Mouse (Mus musculus) liver (tissue): ENCODE measurements around the gene Hydin.

ENCODE experiments used
- DNase-seq: peaks from one replicate; pipeline ENCODE4 v3.0.0-alpha.2; 2020; ENCODE audit warnings: mixed read lengths

Gene Hydin

DNA sequence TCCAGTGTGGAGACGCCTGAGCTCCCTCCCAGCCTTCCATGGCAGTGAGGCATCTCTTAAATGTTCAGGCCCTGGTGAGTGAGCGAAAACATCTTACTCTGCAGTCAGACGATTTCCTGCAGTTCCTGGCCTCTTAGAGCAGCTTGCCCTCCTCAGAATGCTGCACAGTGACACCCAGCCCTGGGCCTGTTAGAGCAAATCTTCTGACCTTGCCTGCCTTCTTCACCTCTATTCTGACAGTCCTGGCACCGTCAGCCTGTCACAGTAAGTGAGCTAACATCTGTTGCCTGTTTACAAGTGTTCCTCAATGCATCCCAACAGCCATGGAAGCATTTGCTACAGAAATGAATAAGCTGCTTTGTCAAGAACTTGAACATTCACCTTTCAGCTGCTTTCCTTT is 376.4 kb downstream of the Hydin start:
- DNase-seq = no peak

DNA sequence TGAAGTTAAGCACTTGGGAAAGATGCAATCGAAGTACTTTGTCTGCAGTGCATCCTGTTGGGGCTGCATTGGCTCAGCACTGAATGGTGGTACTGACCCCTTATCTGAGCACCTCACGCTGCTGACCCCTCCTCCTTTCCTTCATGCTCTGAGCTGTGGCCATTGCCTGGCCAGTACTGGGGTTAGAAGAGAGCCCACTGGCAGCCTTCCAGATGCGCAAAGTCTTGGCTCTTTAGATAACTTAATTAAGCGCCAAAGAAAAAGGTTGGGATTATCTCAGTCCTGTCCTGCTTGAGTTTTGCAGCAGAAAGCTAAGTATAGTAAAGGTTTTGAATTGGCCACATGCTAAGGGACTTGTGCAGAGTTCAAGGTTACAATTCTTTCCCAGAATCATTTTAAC is 377.6 kb downstream of the Hydin start:
- DNase-seq = no peak

DNA sequence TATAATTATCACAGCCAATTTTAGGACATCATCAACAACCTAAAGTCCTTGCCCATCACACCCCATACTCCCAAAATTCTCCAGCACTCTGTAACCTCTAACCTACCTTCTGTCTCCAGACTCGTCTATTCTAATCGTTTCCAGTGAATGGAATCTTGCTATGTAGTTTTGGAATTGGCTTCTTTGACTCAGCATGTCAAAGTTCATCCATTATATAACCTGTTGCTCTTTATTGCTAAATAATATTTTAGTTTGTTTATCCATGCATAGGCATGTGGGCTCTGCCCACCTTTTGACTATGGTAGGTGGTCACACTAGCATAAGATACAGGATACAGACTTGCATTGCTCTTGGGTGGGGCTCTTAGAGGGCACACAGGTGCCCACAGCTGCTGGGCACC is 378.1 kb downstream of the Hydin start:
- no peak for DNase-seq

DNA sequence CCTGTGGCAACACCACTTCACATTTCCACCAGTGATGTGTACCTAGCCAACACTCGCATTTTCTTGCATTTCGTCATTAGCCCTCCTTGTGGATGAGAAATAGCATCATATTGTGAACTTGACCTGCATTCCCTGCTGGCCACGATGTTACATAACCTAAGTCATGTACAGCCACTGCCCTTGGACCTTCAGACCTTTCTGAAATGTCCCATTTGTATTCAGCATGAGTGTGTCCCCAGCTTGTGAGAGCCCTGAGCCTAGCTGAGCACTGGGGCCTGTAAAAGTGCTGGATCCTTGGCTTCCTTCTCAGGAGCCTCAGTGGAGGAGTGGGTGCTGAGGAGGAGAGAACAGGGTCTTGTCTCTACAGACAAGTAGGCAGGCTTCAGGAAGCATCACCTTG is 378.6 kb downstream of the Hydin start:
- no peak for DNase-seq

DNA sequence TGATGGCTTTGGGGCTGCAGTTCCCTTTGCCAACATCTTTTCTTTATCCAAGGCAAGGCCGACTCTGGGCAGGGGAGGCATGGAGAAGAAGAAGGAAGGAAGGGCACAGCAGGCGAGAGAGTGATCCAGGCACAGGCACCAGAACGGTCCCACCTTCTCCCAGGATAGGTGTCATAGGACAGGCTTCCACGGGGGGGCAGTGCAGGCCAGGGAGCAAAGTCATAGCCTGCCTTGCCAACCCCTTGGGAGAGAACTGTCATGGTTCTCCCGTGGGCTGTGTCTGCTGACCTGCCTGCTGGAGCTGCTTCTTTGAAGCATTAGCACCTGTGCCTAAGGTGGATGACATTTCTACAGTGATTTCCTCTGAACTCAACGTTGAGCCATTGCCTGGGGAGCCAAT is 379.3 kb downstream of the Hydin start:
- DNase-seq = peak; percentile 54

DNA sequence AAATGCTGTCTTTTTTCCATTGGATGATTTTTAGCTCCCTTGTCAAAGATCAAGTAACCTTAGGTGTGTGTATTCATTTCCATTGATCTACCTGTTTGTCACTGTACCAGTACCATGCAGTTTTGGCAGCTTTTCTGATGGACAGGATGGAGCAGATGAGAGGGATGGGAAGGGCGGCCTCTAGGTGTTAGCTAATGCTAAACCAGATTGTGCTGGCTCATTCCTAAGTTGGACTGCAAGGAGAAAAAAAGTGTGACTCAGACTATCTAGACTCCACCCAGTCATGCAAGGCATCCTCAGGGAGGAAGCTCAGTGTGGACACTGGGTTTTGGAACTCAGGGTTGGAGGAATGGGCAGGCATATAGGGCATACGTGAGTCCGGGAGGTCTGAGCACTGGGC is 381.8 kb downstream of the Hydin start:
- no peak for DNase-seq

DNA sequence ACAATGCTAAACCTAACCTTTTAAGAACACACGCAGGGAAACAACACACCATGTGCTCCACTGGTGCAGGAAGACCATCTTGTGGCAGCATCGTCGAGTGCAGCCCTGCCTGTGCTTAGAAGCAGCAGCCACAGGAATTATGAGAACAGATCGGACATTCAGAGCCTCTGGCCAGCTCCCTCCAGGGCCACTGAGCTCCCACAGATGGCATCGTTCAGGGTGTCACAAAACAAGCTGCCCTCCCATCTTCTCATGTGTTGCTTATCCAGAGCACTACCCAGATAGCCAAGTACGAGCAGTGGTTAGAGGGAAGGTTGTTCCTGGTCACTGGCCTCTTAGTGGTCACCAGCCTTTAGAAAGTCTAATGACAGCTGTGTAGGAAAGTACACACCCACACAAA is 382.5 kb downstream of the Hydin start:
- no peak for DNase-seq

DNA sequence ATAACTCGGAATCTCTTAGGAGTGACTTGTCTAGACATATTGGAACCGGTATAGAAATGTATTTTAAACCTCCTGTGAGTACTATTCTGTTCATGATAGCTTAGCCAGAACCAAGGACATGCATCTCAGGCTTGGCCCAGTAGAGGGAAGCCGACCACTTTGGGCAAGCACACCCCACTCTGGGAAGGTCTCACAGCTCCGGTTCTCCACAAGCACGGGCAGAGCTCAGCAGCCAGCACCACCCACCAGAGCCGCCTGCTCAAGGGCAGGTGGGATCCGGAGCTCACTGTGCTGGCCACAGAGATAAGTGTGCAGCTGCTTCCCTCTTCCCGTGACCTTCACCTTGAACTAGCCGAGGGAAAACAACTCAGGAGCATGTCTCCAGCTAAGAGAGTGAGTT is 384.1 kb downstream of the Hydin start:
- DNase-seq = no peak

DNA sequence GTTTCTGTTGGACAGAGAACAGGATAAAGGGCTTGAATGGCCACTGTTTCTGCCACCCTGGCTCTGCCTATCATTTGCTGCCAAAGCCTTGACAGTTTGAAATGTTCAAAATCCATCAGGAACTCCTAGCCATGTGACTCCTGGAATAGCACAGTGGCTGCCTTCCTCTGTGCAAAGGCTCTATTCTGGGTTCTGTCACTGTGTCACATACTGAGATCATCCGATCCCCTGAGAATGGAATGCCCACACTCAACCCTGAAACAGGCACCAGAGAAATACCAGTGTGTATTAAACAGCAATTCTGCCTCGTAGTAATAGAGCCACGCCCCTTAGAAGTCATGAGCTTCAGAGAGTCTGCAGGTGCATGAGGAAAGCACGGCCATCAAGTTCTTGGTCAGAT is 385.1 kb downstream of the Hydin start:
- no peak for DNase-seq

DNA sequence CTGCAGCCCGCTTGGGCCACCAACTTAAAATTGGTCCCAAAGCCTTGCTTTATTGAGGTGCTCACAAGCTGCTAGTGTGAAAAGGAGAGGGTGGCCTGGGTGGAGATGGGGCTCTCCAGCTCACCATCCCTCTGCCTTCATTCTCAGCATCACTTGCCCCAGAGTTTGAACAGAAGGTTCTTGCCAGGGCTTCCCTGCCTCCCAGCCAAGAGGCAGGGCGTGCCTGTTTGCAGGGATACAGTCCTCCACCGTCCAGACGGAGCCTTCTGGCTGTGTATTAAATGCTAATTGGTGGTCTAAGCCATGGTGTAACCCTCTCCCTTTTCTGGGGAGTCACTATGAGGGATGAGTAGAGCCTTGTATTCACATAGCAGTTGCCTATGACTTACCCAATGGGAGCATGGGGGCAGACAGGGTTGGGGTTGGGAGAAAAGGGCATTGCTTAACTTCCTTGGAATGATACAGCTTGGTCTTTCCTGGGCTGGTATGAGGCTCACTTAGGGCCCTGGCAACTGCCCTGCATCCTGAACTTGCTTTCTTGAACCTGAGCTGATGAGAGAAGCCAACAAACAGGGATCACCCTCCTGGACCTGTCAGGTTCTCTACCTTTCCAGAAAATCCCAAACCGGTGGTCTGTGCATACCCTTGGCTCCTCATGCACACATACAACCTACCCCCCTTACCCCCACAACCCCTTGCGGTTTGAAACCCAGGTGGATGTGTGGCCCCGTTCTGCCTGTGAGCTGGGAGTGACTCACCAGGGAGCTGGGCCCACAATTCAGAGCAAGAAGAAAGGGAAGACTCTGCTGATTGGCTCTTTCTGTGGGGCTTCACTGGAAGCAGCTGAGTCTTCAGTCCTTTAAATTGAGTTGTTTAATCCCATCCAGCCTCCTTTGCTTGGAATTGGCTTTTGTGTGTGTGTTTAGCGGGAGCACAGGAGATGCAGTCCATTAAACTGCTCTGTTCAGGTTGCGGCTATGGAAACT is 387.6 kb downstream of the Hydin start:
- DNase-seq = no peak

DNA sequence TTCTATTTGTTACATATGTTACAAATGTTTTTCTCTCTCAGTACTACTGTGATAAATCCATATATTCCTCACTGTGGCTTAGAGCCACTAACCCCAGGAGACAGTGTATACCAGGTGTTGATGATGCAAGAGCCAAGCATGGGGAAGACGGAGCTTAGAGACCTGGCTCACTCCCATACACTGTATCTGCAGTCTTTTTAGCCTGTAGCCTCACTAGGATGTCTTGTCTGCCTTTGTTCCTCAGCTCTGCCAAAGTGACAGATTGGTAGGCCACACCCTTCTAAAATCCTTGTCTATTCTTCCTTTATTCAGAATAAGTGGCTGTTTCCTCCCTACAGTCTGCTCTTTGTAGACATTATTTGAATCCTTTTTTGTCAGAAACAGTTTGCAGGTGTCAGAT is 389.1 kb downstream of the Hydin start:
- no peak for DNase-seq

DNA sequence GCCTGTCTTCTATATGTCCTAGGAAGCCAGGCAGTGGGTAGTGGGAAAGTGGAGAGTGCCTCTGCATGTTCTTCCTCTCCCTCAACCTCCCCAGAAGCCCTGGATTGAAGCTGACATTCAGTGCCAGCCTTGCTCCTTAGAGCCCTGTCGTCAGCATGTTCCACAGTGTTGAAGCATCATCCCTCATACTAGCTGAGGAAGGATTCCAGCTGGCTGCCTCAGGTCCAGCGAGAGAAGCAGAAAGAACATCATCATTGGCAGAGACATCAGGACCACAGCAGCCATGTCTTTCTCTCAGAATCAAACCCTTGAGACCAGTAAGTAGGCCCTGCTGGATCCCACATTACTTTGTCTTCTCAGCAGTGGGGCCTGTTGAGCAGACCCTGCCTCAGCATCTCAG is 390.9 kb downstream of the Hydin start:
- no peak for DNase-seq
